Mouse (Mus musculus) cerebellum, adult 9-10 months (tissue): ENCODE results near the gene Schip1.
A peak's percentile ranks its signal among the peaks of the same experiment; 100 is the strongest.
"Not testable (repeated sequence)": the region's sequence is repeated elsewhere in the genome, so short reads cannot be mapped to it uniquely, and the experiment has no call there.

Experiments used
- DNase-seq: peaks from one replicate; pipeline ENCODE4 v3.0.0; 2022

Gene Schip1

GRCm38 (mm10) chr3:68064731-68065130 is at the start of gene Schip1:
Schip1 (plus strand) TSS chr3:68064802.
- no peak for DNase-seq

- no peak for DNase-seq
These were observed 48.8 kb upstream of the Schip1 start for GRCm38 (mm10) chr3:68015786-68016185.

GRCm38 (mm10) chr3:68019401-68019800 is 45.2 kb upstream of the Schip1 start:
- DNase-seq, result no peak

GRCm38 (mm10) chr3:68036097-68036496 is 28.5 kb upstream of the Schip1 start:
- no peak for DNase-seq

- DNase-seq, result no peak
These were observed 21.7 kb upstream of the Schip1 start for GRCm38 (mm10) chr3:68042951-68043350.

- DNase-seq, result peak; percentile 29
These were observed 18.9 kb upstream of the Schip1 start for GRCm38 (mm10) chr3:68045475-68046416.

- no peak for DNase-seq
These were observed 11.1 kb upstream of the Schip1 start for GRCm38 (mm10) chr3:68053538-68053937.

GRCm38 (mm10) chr3:68055071-68055470 is 9.5 kb upstream of the Schip1 start:
- no peak for DNase-seq

GRCm38 (mm10) chr3:68056373-68057275 is 8.0 kb upstream of the Schip1 start:
- peak; percentile 64 for DNase-seq

GRCm38 (mm10) chr3:68059162-68059800 is 5.3 kb upstream of the Schip1 start:
- DNase-seq, result no peak

- no peak for DNase-seq
These were observed 7.1 kb downstream of the Schip1 start for GRCm38 (mm10) chr3:68071395-68072386.

GRCm38 (mm10) chr3:68077406-68077805 is 12.8 kb downstream of the Schip1 start:
- DNase-seq, result no peak

GRCm38 (mm10) chr3:68085024-68085423 is 20.4 kb downstream of the Schip1 start:
- DNase-seq, result no peak

- DNase-seq, result no peak
These were observed 27.5 kb downstream of the Schip1 start for GRCm38 (mm10) chr3:68092108-68092507.

- no peak for DNase-seq
These were observed 32.3 kb downstream of the Schip1 start for GRCm38 (mm10) chr3:68096724-68097431.

- DNase-seq, result not testable (repeated sequence)
These were observed 35.0 kb downstream of the Schip1 start for GRCm38 (mm10) chr3:68099561-68099960.

- peak; percentile 8 for DNase-seq
These were observed 36.7 kb downstream of the Schip1 start for GRCm38 (mm10) chr3:68101343-68101742.

- DNase-seq, result no peak
These were observed 40.6 kb downstream of the Schip1 start for GRCm38 (mm10) chr3:68105081-68105685.

GRCm38 (mm10) chr3:68121338-68121737 is 56.7 kb downstream of the Schip1 start:
- DNase-seq, result no peak

GRCm38 (mm10) chr3:68126284-68126856 is 61.8 kb downstream of the Schip1 start:
- DNase-seq, result no peak
